Mouse (Mus musculus) lung, postnatal 0 days (tissue): Measurements from ENCODE around the gene Tmed1.
A peak's percentile ranks its signal among the peaks of the same experiment; 100 is the strongest.

Source experiments
- CTCF ChIP-seq: IDR thresholded peaks from 2 replicates; pipeline ENCODE4 v1.5.1; 2016; ENCODE audit warnings: antibody characterized with exemption, mild to moderate bottlenecking
- EP300 ChIP-seq: IDR thresholded peaks from 2 replicates; pipeline ENCODE4 v1.6.1; 2016; ENCODE audit warnings: antibody characterized with exemption, mild to moderate bottlenecking, control low read depth

DNA sequence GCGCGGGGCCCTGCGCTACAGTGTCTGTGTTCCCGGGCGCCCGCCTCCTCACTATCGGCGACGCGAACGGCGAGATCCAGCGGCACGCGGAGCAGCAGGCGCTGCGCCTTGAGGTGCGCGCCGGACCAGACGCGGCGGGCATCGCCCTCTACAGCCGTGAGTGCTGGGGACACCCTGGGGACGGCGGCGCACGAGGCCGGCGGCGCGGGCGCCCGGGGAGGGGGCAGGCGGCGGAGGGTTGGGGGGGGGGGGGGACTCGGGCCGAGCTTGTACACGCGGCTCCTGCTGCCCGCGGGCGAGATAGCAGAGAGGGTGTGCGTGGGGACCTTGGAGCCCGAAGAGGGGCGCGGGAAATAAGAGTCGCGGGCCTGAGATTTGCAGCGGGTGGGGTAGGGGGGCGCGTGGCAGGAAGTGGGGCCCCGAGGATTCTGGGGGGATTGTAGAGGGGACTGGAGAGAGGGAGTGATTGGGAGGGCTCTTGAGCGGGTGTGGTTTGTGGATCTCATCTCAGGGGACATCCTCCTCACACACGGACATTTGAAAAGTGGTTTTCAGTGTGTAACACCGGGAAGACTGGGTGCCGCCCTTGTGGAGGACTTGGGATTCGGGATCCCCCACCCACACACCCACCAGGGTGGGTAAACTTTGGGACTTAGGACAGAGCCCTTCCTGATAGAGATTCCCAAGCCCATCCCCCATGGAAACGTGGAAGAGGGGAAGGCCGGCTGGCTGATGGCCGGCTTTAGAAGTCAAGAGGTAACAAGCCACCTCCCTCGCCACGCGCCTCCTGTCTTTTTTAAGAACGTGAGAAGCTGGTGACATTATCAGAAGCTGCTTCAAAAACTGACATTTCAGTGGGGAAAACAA is 37.3 kb upstream of the Tmed1 start:
- TF ChIP-seq CTCF, result peak; percentile 34
- TF ChIP-seq EP300, result no peak
